Mouse (Mus musculus): Measurements from ENCODE around the gene Gm49388. TPM values are rescaled to one million over a fixed set of nuclear protein-coding genes. Genes with fewer than 3 reads are reported as not detected.

Gene Gm49388
- total RNA-seq, 1 experiment, result 1.9 TPM

GRCm38 (mm10) chr7:127751619-127752018 is 33.8 kb upstream of the Gm49388 start:
- Histone ChIP-seq H3K4me1 (ENCODE audit: control insufficient read depth in 2 of 2, insufficient read depth in 2 of 2, low read length in 2 of 2, poor library complexity in 1 of 2) (peaks cover 3 to 41% of the 10 kb centered on the region in 2 experiments), H3K9ac (ENCODE audit: insufficient read depth, low read depth, low read length, poor library complexity, severe bottlenecking) (peak overlapping the region; percentile 20; the same call in 1 of the 2 replicates), H3K27ac (ENCODE audit: insufficient read depth, low read depth, low read length, poor library complexity, severe bottlenecking) (no peak overlapping the region), H3K36me3 (ENCODE audit: control insufficient read depth, insufficient read depth, low read length, poor library complexity, severe bottlenecking) (peaks cover 77% of the 10 kb centered on the region), H3K9me3 (ENCODE audit: control insufficient read depth, insufficient read depth, low read depth, low read length) (no peaks in the 10 kb centered on the region), H3K4me3 (ENCODE audit: insufficient read depth in 1 of 2, low read depth in 1 of 2, low read length in 2 of 2, poor library complexity in 1 of 2, severe bottlenecking in 1 of 2) (peak overlapping the region in 1 of 2 experiments; percentile 49; a peak in 1 of 4 replicates)
- in situ Hi-C loops (cut with MboI; ENCODE audit: low sequenced_read_pairs in 2 of 2, unreplicated experiment in 2 of 2), result no loop called here
- no peak for DNase-seq (ENCODE audit: low read depth, low spot score)
- TF ChIP-seq ZNF384 (IDR thresholded peaks at IDR 0.05; ENCODE audit: low read depth, low read length) (no peak), MAFK (IDR thresholded peaks at IDR 0.05; ENCODE audit: insufficient read depth, low read depth, low read length) (no peak), CHD2 (IDR thresholded peaks at IDR 0.05; ENCODE audit: low read depth, low read length) (no peak), HCFC1 (IDR thresholded peaks at IDR 0.05; ENCODE audit: borderline replicate concordance, insufficient read depth, low read length) (no peak), ZC3H11A (IDR thresholded peaks at IDR 0.05; ENCODE audit: borderline replicate concordance, low read depth, low read length) (no peak)

DNA sequence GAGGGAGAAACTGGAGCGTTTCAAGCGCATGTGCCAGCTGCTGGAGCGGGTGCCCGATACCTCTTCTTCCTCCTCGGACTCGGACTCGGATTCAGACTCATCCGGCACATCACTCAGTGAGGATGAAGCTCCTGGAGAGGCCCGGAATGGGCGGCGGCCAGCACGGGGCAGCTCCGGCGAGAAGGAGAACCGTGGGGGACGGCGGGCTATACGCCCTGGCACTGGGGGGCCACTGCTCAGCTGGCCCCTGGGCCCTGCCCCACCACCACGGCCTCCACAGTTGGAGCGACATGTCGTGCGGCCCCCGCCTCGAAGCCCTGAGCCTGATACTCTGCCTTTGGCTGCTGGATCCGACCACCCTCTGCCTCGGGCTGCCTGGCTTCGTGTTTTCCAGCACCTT is 33.3 kb upstream of the Gm49388 start:
- in situ Hi-C loops (cut with MboI; ENCODE audit: low sequenced_read_pairs in 2 of 2, unreplicated experiment in 2 of 2), result no loop called here

GRCm38 (mm10) chr7:127753158-127753557 is 32.2 kb upstream of the Gm49388 start:
- H3K36me3 ChIP-seq (ENCODE audit: control insufficient read depth, insufficient read depth, low read length, poor library complexity, severe bottlenecking), result peaks cover 90% of the 10 kb centered on the region
- no peaks in the 10 kb centered on the region for H3K9me3 ChIP-seq (ENCODE audit: control insufficient read depth, insufficient read depth, low read depth, low read length)
- no peak overlapping the region for H3K4me3 ChIP-seq (ENCODE audit: insufficient read depth in 1 of 2, low read depth in 1 of 2, low read length in 2 of 2, poor library complexity in 1 of 2, severe bottlenecking in 1 of 2)
- no peak for DNase-seq (ENCODE audit: low read depth, low spot score)
- H3K9ac ChIP-seq (ENCODE audit: insufficient read depth, low read depth, low read length, poor library complexity, severe bottlenecking), result no peak overlapping the region
- H3K4me1 ChIP-seq (ENCODE audit: control insufficient read depth in 2 of 2, insufficient read depth in 2 of 2, low read length in 2 of 2, poor library complexity in 1 of 2), result peaks cover 3 to 41% of the 10 kb centered on the region in 2 experiments
- TF ChIP-seq ZNF384 (IDR thresholded peaks at IDR 0.05; ENCODE audit: low read depth, low read length) (no peak), HCFC1 (IDR thresholded peaks at IDR 0.05; ENCODE audit: borderline replicate concordance, insufficient read depth, low read length) (no peak), MAFK (IDR thresholded peaks at IDR 0.05; ENCODE audit: insufficient read depth, low read depth, low read length) (no peak), ZC3H11A (IDR thresholded peaks at IDR 0.05; ENCODE audit: borderline replicate concordance, low read depth, low read length) (no peak), CHD2 (IDR thresholded peaks at IDR 0.05; ENCODE audit: low read depth, low read length) (no peak)
- no peak overlapping the region for H3K27ac ChIP-seq (ENCODE audit: insufficient read depth, low read depth, low read length, poor library complexity, severe bottlenecking)
- in situ Hi-C loops (cut with MboI; ENCODE audit: low sequenced_read_pairs in 2 of 2, unreplicated experiment in 2 of 2), result no loop called here

More for the DNA sequence above, 33.3 kb upstream of the Gm49388 start:
- Histone ChIP-seq H3K9me3 (ENCODE audit: control insufficient read depth, insufficient read depth, low read depth, low read length) (no peaks in the 10 kb centered on the region), H3K4me3 (ENCODE audit: insufficient read depth in 1 of 2, low read depth in 1 of 2, low read length in 2 of 2, poor library complexity in 1 of 2, severe bottlenecking in 1 of 2) (peak overlapping the region in 1 of 2 experiments; percentile 49; a peak in 2 of 4 replicates), H3K36me3 (ENCODE audit: control insufficient read depth, insufficient read depth, low read length, poor library complexity, severe bottlenecking) (peaks cover 81% of the 10 kb centered on the region), H3K4me1 (ENCODE audit: control insufficient read depth in 2 of 2, insufficient read depth in 2 of 2, low read length in 2 of 2, poor library complexity in 1 of 2) (peaks cover 3 to 41% of the 10 kb centered on the region in 2 experiments), H3K27ac (ENCODE audit: insufficient read depth, low read depth, low read length, poor library complexity, severe bottlenecking) (no peak overlapping the region), H3K9ac (ENCODE audit: insufficient read depth, low read depth, low read length, poor library complexity, severe bottlenecking) (peak overlapping the region; percentile 20)
- DNase-seq (ENCODE audit: low read depth, low spot score), result no peak
- no peak for TF ChIP-seq CHD2 (IDR thresholded peaks at IDR 0.05; ENCODE audit: low read depth, low read length)
- TF ChIP-seq ZC3H11A (IDR thresholded peaks at IDR 0.05; ENCODE audit: borderline replicate concordance, low read depth, low read length), result no peak
- TF ChIP-seq HCFC1 (IDR thresholded peaks at IDR 0.05; ENCODE audit: borderline replicate concordance, insufficient read depth, low read length), result no peak
- TF ChIP-seq MAFK (IDR thresholded peaks at IDR 0.05; ENCODE audit: insufficient read depth, low read depth, low read length), result no peak
- no peak for TF ChIP-seq ZNF384 (IDR thresholded peaks at IDR 0.05; ENCODE audit: low read depth, low read length)

GRCm38 (mm10) chr7:127753741-127754140 is 31.7 kb upstream of the Gm49388 start:
- Histone ChIP-seq H3K9ac (ENCODE audit: insufficient read depth, low read depth, low read length, poor library complexity, severe bottlenecking) (no peak overlapping the region), H3K4me1 (ENCODE audit: control insufficient read depth in 2 of 2, insufficient read depth in 2 of 2, low read length in 2 of 2, poor library complexity in 1 of 2) (peaks cover 3 to 41% of the 10 kb centered on the region in 2 experiments), H3K4me3 (ENCODE audit: insufficient read depth in 1 of 2, low read depth in 1 of 2, low read length in 2 of 2, poor library complexity in 1 of 2, severe bottlenecking in 1 of 2) (no peak overlapping the region), H3K36me3 (ENCODE audit: control insufficient read depth, insufficient read depth, low read length, poor library complexity, severe bottlenecking) (peaks cover 88% of the 10 kb centered on the region), H3K9me3 (ENCODE audit: control insufficient read depth, insufficient read depth, low read depth, low read length) (no peaks in the 10 kb centered on the region), H3K27ac (ENCODE audit: insufficient read depth, low read depth, low read length, poor library complexity, severe bottlenecking) (peak overlapping the region; percentile 4; the same call in 1 of the 2 replicates)
- TF ChIP-seq ZNF384 (IDR thresholded peaks at IDR 0.05; ENCODE audit: low read depth, low read length), result no peak
- no peak for TF ChIP-seq CHD2 (IDR thresholded peaks at IDR 0.05; ENCODE audit: low read depth, low read length)
- no peak for TF ChIP-seq ZC3H11A (IDR thresholded peaks at IDR 0.05; ENCODE audit: borderline replicate concordance, low read depth, low read length)
- no peak for TF ChIP-seq HCFC1 (IDR thresholded peaks at IDR 0.05; ENCODE audit: borderline replicate concordance, insufficient read depth, low read length)
- TF ChIP-seq MAFK (IDR thresholded peaks at IDR 0.05; ENCODE audit: insufficient read depth, low read depth, low read length), result no peak
- in situ Hi-C loops (cut with MboI; ENCODE audit: low sequenced_read_pairs in 2 of 2, unreplicated experiment in 2 of 2), result no loop called here
- DNase-seq (ENCODE audit: low read depth, low spot score), result no peak
